Mouse (Mus musculus) heart, adult 9 months (tissue): ENCODE results near the gene Zfp273.
"Not testable (repeated sequence)": the region's sequence is repeated elsewhere in the genome, so short reads cannot be mapped to it uniquely, and the experiment has no call there.

Experiments
- DNase-seq, 2 experiments: peaks; one replicate each; pipeline ENCODE4 v3.0.0; 2022; ENCODE audit warnings: low spot score in 2 of 2

The Zfp273 gene

DNA sequence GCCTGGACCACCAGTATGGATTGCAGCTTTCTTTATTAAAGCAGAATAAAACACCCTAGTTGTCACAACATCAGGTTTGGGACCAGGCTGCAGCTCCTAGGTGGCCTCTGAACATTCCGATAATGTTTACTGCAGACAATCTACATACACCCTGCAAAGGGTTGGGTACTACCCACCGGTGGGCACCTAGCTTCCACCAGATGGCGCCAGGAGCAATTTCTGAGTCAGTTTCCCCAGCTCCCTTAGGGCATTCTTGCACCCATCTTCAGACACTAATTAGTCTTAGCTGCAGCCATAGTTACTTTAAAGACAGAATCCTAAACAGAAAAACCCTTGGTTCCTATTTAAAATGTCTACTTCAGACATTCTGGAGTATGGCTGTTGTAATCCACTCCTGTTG, 54.4 kb downstream of the Zfp273 start:
- DNase-seq, result no peak

DNA sequence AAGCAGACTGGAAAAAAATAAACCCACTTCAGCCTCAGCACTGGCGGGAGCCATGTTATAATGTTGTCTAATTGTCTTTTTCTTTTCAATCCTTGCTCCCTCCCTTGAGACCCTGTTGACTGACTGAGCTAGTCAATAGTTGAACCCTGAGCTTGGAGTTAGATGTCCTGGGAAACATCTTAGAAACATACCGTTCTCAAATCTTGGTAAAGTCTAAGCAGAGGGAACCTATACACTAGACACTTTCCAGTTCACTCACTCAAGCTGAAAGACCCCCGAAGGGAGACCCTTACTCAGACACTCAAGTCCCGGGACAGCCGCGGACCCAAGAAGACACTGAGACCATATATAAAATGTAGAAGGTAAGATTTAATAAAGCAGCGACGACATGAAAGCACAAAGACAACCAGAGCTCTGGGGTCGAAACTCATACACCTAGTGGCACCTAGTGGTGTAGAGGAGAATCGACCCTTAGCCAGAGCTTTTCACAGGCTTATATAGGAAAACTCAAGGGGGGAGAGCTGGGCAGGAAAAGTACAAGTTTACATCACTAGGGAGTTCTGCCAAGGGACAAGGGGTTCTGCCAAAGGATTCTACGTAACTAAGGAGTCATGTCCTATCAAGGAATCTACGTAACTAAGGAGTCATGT, 62.6 kb downstream of the Zfp273 start:
- DNase-seq, result not testable (repeated sequence)
